Mouse (Mus musculus): ENCODE measurements at regions not wholly inside any gene's neighbourhood (a gene's known extent, or its start where the extent isn't known, plus 50 kb on each side); places are given as distances from the start of the nearest gene placed in this dataset.

GRCm38 (mm10) chr1:35860779-35861178 is 207.4 kb upstream of the Hs6st1 start:
- H3K4me1 ChIP-seq (ENCODE audit: control insufficient read depth, insufficient read depth, low read length): no peaks in the 10 kb centered on the region
- no peak for TF ChIP-seq POLR2A (IDR thresholded peaks at IDR 0.05; ENCODE audit: low read depth, low read length)
- TF ChIP-seq CTCF (IDR thresholded peaks at IDR 0.05; ENCODE audit: borderline replicate concordance, insufficient read depth, low read length): no peak
- H3K27ac ChIP-seq (ENCODE audit: insufficient read depth, low read length): no peak overlapping the region
- no peak overlapping the region for H3K4me3 ChIP-seq (ENCODE audit: insufficient read depth, low read length)

DNA sequence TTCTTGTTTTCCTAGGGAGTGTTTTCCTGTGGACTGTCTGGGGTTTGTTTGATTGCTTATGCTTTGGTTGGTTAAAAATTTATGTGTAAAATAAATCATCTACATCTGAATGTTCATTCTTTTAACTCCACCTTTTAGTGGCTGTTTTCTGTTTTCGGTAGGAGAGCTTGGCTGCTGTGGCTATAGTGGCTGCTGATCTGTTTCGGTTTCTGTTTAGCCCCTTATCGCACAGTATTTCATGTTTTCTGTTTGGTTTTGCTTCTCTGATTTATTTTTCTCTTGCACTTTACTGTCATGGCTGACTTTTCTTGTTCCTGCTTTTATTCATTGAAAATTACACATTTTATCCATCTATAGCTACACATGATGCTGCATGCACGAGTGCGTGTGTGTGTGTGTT is 206.0 kb upstream of the Hs6st1 start:
- no peak overlapping the region for H3K27ac ChIP-seq (ENCODE audit: insufficient read depth, low read length)
- H3K4me3 ChIP-seq (ENCODE audit: insufficient read depth, low read length): no peak overlapping the region
- no peaks in the 10 kb centered on the region for H3K4me1 ChIP-seq (ENCODE audit: control insufficient read depth, insufficient read depth, low read length)
- TF ChIP-seq CTCF (IDR thresholded peaks at IDR 0.05; ENCODE audit: borderline replicate concordance, insufficient read depth, low read length): no peak
- TF ChIP-seq POLR2A (IDR thresholded peaks at IDR 0.05; ENCODE audit: low read depth, low read length): no peak

- TF ChIP-seq POLR2A (IDR thresholded peaks at IDR 0.05; ENCODE audit: low read depth, low read length) (no peak), CTCF (IDR thresholded peaks at IDR 0.05; ENCODE audit: borderline replicate concordance, insufficient read depth, low read length) (no peak)
- no peaks in the 10 kb centered on the region for H3K4me1 ChIP-seq (ENCODE audit: control insufficient read depth, insufficient read depth, low read length)
- no peak overlapping the region for H3K27ac ChIP-seq (ENCODE audit: insufficient read depth, low read length)
- H3K4me3 ChIP-seq (ENCODE audit: insufficient read depth, low read length): no peak overlapping the region
Observed at GRCm38 (mm10) chr1:35862661-35863060, 205.5 kb upstream of the Hs6st1 start.

GRCm38 (mm10) chr1:35864246-35864645 is 204.0 kb upstream of the Hs6st1 start:
- TF ChIP-seq POLR2A (IDR thresholded peaks at IDR 0.05; ENCODE audit: low read depth, low read length): no peak
- no peak for TF ChIP-seq CTCF (IDR thresholded peaks at IDR 0.05; ENCODE audit: borderline replicate concordance, insufficient read depth, low read length)
- Histone ChIP-seq H3K27ac (ENCODE audit: insufficient read depth, low read length) (no peak overlapping the region), H3K4me1 (ENCODE audit: control insufficient read depth, insufficient read depth, low read length) (no peaks in the 10 kb centered on the region), H3K4me3 (ENCODE audit: insufficient read depth, low read length) (no peak overlapping the region)

- no peak for TF ChIP-seq CTCF (IDR thresholded peaks at IDR 0.05; ENCODE audit: borderline replicate concordance, insufficient read depth, low read length)
- no peak for TF ChIP-seq POLR2A (IDR thresholded peaks at IDR 0.05; ENCODE audit: low read depth, low read length)
- Histone ChIP-seq H3K4me1 (ENCODE audit: control insufficient read depth, insufficient read depth, low read length) (no peaks in the 10 kb centered on the region), H3K27ac (ENCODE audit: insufficient read depth, low read length) (no peak overlapping the region), H3K4me3 (ENCODE audit: insufficient read depth, low read length) (no peak overlapping the region)
Observed at GRCm38 (mm10) chr1:35865263-35865662, 202.9 kb upstream of the Hs6st1 start.

DNA sequence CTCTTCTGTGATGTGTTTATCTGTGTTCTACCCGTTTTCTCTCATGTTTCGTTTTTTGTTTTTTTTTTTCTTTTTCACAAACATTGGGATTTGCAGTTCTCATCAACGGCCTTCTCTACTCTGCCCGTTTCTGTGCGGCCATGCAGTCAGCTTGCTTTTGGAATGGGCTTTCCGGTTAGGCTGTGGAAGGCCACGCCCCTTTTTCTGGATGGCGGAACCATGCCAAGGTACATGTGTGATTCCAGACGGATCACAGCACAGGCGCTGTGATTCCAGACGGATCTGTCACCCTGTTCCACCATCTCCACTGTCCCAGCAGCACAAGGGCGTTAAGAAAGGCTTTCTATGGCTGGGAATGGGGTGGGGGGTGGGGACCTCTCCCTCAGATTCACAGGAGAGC is 201.6 kb upstream of the Hs6st1 start:
- TF ChIP-seq POLR2A (IDR thresholded peaks at IDR 0.05; ENCODE audit: low read depth, low read length) (no peak), CTCF (IDR thresholded peaks at IDR 0.05; ENCODE audit: borderline replicate concordance, insufficient read depth, low read length) (no peak)
- no peak overlapping the region for H3K27ac ChIP-seq (ENCODE audit: insufficient read depth, low read length)
- no peaks in the 10 kb centered on the region for H3K4me1 ChIP-seq (ENCODE audit: control insufficient read depth, insufficient read depth, low read length)
- H3K4me3 ChIP-seq (ENCODE audit: insufficient read depth, low read length): no peak overlapping the region

- Histone ChIP-seq H3K27ac (ENCODE audit: insufficient read depth, low read length) (no peak overlapping the region), H3K4me1 (ENCODE audit: control insufficient read depth, insufficient read depth, low read length) (no peaks in the 10 kb centered on the region), H3K4me3 (ENCODE audit: insufficient read depth, low read length) (no peak overlapping the region)
- no peak for TF ChIP-seq CTCF (IDR thresholded peaks at IDR 0.05; ENCODE audit: borderline replicate concordance, insufficient read depth, low read length)
- TF ChIP-seq POLR2A (IDR thresholded peaks at IDR 0.05; ENCODE audit: low read depth, low read length): no peak
Observed at GRCm38 (mm10) chr1:35869381-35870143, 198.6 kb upstream of the Hs6st1 start.

DNA sequence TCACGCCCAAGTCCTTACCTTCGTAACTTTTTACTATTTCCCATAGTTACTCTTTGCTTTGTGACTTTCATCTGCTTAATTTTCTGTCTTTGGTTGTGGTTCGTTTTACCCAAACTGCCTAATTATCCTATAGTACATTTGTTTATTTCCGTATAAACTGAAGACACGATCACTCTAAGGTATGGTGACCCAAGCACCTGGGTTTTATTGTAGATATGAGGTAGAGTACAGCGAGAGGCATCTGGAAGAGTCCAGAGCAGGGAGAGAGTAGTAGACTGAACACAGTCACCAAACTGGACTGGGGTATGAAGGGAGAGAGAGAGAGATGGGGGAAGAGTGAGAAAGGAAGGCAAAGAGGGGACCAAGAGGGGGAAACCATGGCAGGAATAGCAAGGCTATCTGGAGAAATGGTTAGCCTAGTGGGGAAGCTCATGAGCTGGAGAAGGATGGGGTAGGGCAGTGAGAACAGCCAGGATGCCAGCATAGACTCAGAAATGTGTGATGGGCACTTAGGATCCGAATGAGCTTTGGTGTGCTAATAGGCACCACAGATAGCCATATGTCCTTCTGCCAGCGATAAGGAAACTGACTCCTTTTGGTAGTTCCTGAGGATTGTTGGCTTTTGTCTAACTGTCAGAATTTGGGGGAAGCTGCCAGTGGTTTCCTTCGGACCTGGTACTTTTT is 197.9 kb upstream of the Hs6st1 start:
- Histone ChIP-seq H3K4me3 (ENCODE audit: insufficient read depth, low read length) (no peak overlapping the region), H3K27ac (ENCODE audit: insufficient read depth, low read length) (no peak overlapping the region), H3K4me1 (ENCODE audit: control insufficient read depth, insufficient read depth, low read length) (no peaks in the 10 kb centered on the region)
- TF ChIP-seq POLR2A (IDR thresholded peaks at IDR 0.05; ENCODE audit: low read depth, low read length) (no peak), CTCF (IDR thresholded peaks at IDR 0.05; ENCODE audit: borderline replicate concordance, insufficient read depth, low read length) (no peak)

DNA sequence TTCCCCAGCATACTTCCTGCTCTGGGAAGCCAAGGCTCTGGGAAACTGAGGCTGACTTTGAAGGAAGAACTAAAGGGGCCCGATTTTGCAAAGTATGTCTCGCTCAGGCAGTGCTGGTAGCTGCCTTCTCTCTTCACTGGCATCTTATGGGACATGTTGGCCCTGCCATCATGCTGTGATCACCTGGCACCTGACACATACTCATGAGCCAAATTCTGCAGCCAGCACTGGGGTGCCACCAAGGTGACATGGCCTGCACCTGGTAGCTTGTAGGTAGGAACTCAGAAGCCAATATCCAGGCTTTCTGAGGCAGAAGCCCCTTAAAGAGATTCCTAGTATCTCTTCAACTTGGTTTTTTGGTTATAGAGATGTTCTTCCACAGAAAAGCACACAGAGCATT is 195.2 kb upstream of the Hs6st1 start:
- no peak for TF ChIP-seq CTCF (IDR thresholded peaks at IDR 0.05; ENCODE audit: borderline replicate concordance, insufficient read depth, low read length)
- no peak for TF ChIP-seq POLR2A (IDR thresholded peaks at IDR 0.05; ENCODE audit: low read depth, low read length)
- peaks cover 4% of the 10 kb centered on the region for H3K4me1 ChIP-seq (ENCODE audit: control insufficient read depth, insufficient read depth, low read length)
- no peak overlapping the region for H3K4me3 ChIP-seq (ENCODE audit: insufficient read depth, low read length)

DNA sequence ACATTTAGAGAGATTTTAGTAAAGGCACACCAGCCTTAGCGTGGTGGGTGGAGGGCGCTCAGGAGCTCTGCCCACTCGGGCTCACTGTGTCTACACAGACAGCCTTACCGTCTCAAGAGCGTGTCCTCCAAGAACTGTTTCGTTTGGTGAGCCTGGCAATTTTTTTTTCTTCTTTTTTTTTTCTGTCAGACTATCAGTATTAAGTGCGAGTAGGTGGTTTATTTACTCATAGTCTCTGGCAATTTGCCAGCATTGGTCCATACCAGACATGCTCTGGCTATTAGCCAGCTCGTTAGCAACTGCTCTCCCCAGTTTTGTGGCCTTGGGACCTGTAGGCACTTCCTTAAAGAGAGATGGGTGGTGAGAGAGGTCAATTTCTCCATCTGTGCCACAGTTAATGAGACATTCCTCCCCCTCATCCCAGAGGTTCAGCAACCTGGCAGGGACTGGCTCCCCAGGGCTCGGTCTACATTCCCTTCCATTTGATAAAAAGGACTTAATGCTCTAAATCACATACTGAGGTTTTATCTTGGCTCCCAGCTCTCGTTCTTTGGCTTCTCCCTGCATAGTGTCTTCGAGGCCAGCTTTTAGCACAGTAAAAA is 192.9 kb upstream of the Hs6st1 start:
- peak overlapping the region; percentile 3; the same call in 1 of the 2 replicates for H3K27ac ChIP-seq (ENCODE audit: insufficient read depth, low read length)
- no peak overlapping the region for H3K4me3 ChIP-seq (ENCODE audit: insufficient read depth, low read length)
- H3K4me1 ChIP-seq (ENCODE audit: control insufficient read depth, insufficient read depth, low read length): peaks cover 8% of the 10 kb centered on the region
- no peak for TF ChIP-seq POLR2A (IDR thresholded peaks at IDR 0.05; ENCODE audit: low read depth, low read length)
- TF ChIP-seq CTCF (IDR thresholded peaks at IDR 0.05; ENCODE audit: borderline replicate concordance, insufficient read depth, low read length): no peak

More for the DNA sequence above, 195.2 kb upstream of the Hs6st1 start:
- no peak overlapping the region for H3K27ac ChIP-seq (ENCODE audit: insufficient read depth, low read length)

All from embryonic fibroblast, embryonic 13.5 days (primary cell).